Mouse (Mus musculus) thymus, postnatal 4 days (tissue): ENCODE data around the gene Kmt2d.
"Not testable (repeated sequence)": the region's sequence is repeated elsewhere in the genome, so short reads cannot be mapped to it uniquely, and the experiment has no call there.

Experiments used
- DNase-seq: peaks from one replicate; pipeline ENCODE4 v3.0.0; 2021

Gene Kmt2d

DNA sequence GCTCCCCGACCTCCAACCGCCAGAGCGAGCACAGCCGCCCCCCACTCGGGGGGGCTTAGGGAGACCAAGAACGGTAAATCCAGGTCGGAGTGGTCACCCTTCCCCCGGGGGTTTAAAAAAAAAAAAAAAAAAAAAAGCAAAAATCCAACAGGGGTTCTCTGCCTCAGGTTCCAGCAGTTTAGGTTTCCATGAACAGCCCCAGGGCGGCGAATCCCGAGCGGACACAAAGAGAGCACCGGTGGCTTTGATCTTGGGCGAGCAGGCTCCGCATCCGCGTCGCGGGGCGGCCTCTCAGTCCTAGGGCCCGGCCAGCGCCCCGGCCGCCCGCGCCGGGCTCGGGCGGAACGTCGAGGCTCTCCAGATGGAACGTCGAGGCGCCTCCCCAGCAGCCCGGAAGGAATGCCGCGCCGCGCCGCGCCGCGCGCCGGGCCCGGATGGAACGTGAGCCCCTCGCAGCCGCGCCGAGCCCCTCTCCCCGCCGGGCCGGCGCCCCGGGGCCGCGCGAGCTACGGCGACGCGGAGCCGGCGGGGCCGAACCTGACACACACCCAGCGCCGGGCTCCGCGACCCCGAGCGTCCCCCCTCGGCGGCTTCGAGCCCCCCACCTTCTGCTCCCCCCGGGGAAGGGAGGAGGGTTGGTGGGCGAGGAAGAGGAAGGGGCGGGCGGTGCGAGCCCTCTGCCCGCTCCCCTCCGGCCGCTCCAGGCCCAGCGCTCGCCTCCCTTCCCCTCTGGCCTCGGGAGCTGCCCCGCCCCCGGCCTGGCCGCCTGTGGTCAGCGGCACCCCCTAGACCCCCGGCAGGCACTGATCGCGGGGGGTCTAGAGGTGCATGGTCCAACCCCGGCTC, at the start of gene Kmt2d:
Gene Kmt2d (minus strand): TSS at position 135 of the 846 bp plus-strand sequence.
- peak; percentile 74 for DNase-seq

DNA sequence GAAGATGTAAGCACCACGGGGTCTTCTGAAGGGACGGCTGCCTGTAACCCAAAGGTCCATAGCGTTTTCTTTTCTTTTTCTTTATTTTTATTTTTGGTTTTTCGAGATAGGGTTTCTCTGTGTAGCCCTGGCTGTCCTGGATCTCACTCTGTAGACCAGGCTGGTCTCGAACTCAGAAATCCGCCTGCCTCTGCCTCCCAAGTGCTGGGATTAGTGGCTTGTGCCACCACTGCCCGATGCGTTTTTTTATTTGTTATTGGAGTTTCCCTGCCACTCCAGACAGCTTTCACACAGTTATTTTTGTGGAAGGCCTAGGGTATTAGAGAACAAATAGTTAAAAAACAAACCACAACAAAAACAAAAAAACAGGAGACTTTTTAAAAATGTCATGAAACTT, 47.5 kb upstream of the Kmt2d start:
- DNase-seq = not testable (repeated sequence)

DNA sequence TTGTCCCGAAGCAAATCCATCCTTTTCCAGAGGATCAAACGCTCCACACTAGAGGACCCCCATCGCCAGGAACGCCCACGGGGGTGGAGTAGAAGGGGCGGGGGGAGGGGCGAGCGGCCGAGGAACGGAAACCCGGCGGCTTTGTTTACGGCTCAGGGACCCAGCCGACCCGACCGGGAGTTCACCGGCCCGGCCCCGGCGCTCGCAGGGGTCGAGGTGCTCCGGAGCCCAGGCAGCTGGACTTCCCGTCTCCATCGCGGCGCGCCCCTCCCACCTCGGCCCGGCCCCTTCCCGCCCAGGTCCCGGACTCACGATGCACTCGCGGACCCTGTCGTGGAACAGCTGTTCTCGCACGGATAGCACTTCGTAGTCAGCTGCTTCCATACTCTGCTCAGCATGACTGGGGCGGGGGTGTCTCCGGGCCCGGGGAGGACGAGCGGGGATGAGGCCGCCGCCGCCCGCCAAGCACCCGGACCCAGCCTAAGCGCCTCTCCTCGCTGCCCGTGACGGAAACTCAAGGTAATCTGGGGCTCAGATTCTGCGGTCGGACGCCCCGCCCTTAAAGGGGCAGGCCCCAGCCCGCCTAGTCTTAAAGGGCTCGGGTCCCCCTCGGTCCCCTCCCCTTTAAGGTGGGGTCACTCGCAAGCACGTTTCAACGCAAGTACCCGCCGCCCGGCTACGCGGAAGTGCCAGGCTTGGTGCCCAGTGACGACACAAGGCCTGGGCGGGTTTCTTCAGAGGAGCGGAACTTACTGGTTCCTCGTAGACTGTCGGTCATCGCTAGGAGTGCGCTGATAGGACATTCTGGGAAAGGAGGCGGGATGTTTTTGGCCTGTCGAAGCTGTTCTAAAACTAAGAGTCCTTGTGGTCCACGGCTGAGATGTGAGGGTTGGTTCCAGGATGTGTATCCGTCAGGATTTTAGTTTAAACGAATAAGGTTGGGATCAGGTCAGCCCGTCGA, 46.8 kb upstream of the Kmt2d start, which contains the start of gene Lmbr1l:
Gene Lmbr1l (minus strand): TSS at position 694 of the 961 bp plus-strand sequence.
- DNase-seq = peak; percentile 96

DNA sequence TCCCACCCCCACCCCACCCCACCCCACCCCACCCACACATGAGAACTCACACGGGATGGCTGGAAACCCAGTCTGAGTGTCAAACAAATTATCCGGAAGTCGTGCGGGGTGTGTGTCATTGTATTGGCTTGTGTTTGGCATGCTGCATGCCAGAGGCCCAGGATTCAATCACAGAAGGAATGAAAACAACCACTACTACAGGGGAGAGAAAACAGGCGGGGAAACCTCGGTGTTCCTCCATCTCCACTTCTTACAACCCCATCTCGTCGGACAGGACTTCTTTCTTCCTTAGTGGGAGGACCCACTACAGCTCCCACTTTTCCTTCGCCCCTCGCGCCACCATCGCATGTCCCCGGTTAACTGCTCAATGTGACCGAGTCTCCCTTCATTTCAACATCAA, 46.1 kb upstream of the Kmt2d start:
- no peak for DNase-seq

DNA sequence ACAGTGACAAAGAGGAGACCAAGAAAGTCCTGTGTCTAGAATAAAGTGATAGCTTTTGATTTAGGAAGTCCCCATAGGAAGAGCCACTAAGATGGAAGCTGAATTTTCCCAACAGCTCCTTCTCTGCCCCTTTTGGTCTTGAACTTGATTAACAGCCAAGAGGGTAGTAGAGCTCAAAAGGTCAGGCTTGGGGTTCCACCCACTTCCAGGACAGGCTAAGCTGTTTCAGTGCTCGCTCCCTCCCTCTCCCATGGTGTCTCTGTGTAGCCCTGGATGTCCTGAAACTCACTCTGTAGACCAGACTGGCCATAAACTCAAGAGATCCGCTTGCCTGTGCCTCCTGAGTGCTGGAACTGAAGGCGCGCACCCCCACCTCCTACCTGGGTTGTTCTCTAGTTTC, 45.0 kb upstream of the Kmt2d start:
- DNase-seq = no peak

DNA sequence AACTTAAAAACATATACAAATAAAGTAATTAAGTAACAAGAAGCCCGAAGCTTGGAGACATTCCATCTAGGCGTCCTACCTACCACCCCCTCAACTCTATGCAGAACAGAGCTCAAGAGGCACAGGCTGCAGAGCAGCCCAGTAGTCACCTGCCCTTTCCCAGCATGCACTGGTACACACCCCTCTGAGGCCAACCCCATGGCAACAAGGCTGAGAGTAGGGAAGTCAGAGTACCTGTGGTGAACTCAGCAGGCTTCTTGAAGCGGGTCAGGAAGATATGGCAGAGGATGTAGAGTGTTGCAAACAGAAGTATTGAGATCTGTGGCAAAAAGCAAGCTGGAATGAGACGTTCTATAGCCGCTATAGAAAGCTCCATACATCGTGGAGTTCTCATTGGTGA, 43.9 kb upstream of the Kmt2d start:
- no peak for DNase-seq

DNA sequence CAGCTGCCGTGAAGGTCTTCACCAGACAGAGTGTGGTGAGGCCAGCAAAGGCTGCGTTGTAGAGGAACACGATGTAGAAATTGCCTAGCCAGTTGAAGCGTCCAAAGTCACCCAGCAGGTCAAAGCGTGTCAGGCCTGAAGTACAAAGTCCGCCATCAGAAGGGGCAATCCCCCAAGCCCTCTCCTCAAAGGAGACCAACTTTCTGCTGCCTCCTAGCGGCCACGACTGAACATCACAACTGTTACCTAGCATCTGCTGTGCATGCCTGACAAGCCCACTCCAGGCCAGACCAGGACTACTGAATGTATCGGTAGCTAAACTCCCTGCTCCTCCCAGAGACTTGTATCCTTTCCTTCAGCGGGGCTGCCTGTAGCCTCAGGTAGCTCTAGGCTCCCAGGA, 33.7 kb upstream of the Kmt2d start:
- DNase-seq = peak; percentile 76

DNA sequence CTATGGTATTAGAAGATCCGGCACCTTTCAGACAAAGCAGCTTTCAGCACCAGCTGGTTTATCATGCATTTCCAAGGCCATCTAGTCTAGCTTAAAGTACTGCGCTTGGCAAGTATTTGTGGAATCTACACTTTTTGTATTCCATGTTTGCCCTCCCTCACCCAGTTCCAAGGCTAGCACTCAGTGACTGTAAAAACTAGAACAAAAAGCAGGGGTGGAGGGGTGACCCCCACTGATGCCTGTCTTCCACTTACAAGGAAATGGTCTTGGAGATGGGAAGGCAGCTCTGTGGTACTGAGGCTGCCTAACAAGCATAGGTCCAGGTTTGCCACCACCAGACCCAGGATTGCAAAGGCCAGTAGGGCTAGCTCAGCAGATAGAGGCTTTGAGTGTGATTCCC, 31.6 kb upstream of the Kmt2d start:
- DNase-seq = no peak

DNA sequence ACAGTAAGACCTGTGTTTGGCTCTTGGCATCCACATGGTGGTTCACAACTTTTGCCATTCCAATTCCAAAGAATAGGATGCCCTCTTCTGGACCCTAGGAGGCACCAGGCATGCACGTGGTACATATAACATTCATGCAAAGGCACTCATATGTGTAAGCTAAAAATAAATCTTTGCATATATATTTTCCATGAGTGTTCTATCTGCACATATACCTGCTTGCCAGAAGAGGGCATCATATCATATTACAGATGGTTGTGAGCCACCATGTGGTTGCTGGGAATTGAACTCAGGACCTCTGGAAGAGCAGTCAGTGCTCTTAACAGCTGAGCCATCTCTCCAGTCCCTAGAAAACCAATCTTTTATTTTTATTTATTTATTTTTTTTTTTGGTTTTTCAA, 30.5 kb upstream of the Kmt2d start:
- no peak for DNase-seq

DNA sequence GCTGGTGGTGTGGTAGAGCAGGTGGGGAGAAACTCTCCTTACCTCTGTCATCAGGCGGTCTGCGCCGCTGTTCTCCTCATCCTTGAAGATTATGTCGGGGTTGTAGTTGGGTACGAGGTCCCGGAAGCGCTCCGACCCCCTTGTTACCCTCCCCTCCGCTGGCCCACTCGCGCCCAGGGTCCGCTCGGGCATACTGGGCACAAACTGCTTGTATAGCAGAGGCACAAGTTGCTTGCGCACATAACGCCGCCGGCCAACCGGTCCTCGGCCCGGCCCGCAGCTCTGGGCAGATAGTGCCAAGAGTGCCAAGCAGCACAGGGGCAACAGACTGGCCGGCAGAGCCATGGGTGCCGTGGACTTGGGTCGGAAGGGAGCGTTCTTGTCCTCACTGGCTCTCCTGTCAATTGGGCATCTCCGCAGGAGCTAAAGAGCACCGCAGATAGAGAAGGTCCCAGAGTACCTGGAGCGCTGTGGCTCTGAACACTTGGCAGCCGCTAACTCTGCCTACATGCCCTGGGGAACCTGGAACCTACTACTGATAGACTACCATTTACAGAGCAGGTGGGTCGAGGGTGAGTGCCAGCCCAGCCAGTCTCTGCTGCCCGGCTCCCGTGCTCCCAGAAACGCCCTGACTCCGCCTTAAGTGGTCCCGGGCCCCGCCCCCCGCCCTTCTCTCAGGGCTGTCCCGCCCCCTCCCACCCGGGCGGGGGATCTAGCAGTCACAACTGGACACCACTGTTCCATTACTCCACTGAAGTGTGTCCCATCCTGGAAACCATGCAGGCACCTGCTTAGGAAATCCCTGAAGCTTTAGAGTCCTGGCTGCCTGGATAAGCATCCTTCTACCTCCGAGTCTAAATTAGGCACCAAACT, 27.2 kb upstream of the Kmt2d start, which contains the start of gene Dhh:
Gene Dhh (minus strand): TSS at position 613 of the 873 bp plus-strand sequence.
- DNase-seq = peak; percentile 16

DNA sequence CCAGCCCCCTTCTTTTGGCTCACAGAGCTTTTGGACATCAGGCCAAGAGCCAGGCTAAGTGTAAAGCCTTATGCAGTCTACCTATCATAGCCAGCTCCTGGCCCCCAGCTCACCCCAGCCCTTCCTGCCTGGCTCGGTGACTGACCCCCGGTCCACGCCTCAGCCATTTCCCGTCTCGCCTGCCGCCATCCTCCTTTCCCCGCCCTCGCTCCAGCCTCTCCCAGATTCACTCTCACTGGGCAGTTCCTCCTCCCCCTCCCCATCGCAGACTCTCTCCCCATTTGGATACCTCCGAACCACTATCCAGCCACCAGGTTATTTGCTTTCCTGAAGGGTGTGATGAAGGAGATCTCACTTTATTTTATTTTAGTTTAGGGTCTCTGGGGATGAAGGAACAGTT, 26.5 kb upstream of the Kmt2d start:
- DNase-seq = no peak

DNA sequence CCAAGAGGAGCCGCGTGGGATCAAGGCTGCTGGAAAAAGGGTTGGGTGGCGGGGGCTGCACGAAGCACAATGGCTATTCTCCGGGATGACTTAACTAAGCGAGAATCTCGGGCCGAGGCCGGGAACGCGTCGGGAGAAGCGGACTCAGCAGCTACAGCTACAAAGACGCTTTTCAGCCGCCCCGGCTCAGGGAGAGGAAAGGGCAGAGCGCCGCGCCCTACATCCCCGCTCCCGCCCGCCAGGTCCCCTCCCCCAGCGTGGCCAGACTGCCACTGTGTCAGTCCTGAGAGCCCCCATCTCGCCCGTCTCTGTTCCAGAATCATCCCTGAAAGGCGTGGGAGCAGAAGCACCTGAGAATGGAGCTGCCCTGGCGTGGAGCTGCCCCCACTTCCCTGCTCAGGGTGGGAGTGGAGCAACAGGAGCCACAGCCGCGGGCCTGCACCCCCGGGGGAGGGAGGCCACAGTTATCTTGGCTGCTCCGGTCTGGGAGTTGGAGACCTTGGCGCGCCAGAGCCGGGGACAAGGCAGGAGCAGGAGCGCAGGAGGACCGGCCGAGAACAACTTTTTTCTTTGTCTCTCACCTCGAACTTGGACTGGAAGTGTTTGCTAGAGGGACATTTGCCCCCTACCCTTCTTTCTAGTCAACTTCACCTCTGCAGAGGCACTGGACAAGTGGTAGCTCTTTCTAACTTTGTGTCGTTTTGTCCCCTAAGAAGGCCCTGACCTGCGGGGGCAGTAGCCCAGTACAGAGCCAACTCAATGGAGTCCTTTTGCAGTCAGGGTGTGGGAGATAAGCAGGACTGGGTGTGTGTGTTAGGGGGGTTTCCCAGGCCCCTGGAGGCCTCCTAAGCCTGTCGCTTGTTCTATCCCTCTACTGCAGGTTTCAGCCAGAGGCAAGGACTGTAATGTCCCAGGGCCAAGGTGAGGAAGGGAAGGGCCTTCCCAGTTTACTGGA, 24.9 kb upstream of the Kmt2d start:
- peak; percentile 42 for DNase-seq

DNA sequence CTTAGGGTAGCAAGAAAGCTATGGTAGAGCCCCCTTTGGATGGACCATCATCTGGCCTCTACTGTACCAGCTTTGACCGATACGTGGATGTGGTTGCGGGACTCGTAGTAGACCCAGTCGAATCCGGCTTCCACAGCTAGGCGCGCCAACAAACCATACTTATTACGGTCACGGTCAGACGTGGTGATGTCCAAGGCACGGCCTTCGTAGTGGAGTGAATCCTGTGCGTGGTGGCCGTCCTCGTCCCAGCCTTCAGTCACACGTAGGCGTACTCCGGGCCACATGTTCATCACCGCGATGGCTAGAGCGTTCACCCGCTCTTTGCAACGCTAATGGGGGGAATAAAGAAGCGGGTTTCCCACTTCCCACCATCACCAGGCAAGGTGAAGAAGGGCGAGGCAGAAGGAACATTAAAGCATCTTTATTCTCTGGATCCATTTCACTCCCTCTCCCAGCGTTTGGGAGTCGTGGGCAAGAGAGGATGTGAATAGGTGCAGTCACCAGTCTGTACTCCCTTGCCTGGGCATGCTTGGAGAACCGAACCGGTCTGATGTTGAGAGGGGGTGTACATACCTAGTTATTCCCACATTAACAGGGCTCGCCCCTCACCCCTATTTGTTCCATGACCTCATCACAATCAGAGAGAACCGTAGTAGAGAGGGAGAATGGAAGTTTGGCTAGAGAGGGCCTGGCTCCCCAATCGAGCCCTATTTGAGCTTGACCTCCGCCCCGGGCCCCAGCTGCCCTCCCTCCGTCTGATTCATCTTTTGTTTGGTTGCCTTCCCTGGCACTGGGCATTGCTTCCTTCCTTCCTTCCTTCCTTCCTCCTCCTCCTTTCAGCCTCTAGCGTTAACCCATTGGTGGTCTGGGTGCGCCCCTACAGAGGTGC, 24.0 kb upstream of the Kmt2d start:
- peak; percentile 16 for DNase-seq

DNA sequence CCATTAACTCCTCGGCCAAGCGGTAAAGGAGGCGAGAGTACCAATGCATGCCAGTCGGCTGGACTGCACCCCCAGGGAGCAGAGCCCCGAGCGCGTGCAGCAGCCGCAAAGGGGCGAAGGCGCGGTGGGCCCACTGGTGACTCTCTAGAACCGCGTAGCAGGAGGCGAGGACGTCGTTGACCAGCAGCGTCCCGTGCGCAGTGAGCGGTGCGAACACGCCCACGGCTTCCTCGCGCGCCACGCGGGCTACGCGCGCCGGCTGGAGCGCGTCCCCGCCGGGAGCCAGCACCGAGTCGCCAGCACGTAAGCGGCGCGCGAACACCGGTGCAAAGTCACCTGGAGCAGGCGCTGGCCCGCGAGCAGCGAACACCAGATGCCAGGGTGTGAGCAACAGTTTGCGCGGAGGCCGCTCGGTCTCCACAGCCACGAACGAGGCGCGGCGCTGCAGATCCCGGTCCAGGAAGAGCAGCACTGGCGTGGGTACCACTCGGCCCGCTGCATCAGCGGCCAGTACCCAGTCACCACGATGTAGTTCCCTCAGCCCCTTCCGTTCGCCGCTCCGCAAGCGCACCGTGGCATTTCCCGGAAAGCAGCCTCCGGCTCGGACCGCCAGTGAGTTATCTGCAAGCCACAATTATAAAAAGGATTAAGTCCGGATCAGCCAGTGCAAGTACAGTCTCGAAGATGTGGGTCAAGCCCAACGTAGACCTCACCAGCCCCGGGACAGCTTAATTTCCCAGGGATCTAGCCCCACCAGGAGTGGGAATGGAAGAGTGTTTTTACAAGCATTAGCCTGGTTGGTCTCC, 23.1 kb upstream of the Kmt2d start, which contains the start of gene Rhebl1:
Gene Rhebl1 (minus strand): TSS at position 601 of the 806 bp plus-strand sequence.
- DNase-seq = peak; percentile 62

DNA sequence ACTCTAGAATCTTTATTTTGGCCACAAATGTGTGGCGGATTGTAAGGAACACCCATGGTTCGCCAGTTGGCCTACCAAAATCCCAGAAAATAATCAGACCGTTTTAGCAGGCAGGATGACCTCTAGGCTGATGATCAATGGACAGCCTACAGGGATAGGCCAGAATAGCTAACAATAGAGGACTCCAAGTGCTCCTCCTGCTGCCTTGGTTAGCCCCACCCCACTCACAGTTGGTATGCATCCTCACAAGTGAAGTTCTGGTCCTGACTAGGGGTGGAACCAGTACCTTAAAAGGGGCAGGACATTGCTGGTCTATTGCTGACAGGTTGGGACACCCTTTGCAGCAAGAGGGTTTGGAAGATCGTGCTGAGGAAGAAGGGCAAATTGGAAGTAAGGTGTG, 22.0 kb upstream of the Kmt2d start:
- no peak for DNase-seq

DNA sequence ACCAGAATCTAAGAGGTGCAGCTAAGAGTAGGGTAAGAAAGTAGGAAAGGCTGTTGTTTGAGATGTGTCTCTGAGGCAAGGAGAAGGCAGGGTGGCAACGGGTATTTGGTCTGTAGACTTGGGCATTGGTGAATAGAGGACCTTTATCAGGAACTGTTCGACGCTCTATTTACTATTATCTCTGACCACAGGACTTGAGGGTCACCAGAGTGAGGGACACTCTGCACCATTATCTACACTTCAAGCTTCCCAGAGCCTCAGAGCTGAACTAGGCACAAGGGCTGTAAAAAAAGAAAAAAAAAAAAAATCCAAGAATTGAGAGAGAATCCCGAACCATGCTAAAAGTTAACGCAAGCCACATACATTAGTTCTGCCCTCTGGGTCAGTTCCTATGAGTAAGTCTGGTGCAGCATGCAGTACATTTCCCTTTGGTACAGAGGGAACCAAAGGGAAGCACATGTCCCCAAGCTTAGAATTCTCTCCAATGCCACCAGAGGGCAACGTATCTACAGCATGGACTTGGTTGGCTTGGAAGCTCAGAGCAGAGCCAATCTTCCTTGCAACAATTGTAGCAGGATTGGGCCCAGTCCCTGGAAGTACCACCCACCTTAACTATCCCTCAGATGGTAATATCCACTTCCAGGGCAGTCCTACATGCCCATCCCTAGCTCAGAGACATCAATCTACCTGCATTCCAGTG, 21.1 kb upstream of the Kmt2d start:
- DNase-seq = peak; percentile 50

DNA sequence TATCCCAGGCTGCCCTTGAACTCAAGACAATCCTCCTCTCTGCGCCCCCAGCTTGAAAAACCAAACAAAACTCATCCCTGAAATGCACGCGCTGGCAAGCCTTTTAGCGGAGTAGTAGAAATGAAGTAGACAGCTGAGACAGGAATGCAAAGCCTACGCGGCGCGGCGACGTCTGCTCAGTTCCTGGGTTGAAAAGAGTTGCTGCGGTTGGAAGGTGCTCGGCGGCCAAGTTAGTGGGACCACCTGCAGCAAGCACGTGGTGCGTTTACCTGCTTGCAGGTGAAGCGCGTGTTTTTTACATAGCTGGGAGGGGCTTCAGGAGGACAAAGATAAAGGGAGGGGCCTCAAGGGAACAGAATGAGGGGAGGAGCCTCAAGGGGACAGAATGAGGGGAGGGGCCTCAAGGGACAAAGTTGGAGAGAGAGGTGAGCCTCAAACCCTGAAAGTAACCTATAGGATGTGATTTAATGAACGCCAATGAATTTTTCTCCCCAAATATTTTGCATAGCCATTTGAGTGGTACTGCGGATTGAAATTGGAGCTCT, 20.3 kb upstream of the Kmt2d start:
- DNase-seq = peak; percentile 53

DNA sequence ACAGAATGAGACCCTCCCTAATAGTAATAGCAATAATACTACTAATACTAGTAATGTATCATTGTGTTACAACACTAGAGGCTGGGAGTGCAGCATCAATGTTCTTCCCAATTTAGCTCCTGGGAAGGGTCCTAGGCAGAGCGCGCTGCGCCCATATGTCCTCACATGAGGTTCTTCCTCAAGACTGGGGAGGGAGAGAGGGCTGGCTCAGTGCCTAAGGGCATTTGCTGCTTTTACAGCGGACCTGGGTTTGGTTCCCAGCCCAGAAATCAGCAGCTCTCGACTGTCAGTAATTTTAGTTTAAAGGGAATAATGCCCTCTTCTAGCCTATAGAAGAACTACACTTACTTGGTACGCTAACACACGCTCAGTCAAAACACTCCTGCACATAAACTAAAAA, 16.5 kb upstream of the Kmt2d start:
- no peak for DNase-seq
